Mouse (Mus musculus): Measurements from ENCODE around the gene Arhgef39. TPM values are rescaled to one million over a fixed set of nuclear protein-coding genes. Genes with fewer than 3 reads are reported as not detected.

Gene Arhgef39
- total and polyA plus RNA-seq, 3 experiments: 16.4 to 71.2 (median 29.0) TPM

- no peak overlapping the region for H3K4me3 ChIP-seq (ENCODE audit: low read depth, low read length)
Measured at GRCm38 (mm10) chr4:43453413-43453812, 46.1 kb downstream of the Arhgef39 start.

GRCm38 (mm10) chr4:43452315-43452714, 47.2 kb downstream of the Arhgef39 start:
- no peak for ATAC-seq (ENCODE audit: extremely low read depth, insufficient number of reproducible peaks, low FRiP score, poor library complexity, severe bottlenecking)
- peaks cover 13% of the 10 kb centered on the region for H3K36me3 ChIP-seq (replicated peaks)
- no peak for TF ChIP-seq POLR2AphosphoS5 (IDR thresholded peaks at IDR 0.05; ENCODE audit: insufficient replicate concordance, low read depth, low read length)
- TF ChIP-seq GATA1 (IDR thresholded peaks at IDR 0.05; ENCODE audit: borderline replicate concordance, low read length): no peak
- no peak for TF ChIP-seq TAL1 (conservative IDR thresholded peaks at IDR 0.05; ENCODE audit: low read depth, low read length)
- no peak for TF ChIP-seq GATA2 (IDR thresholded peaks at IDR 0.05; ENCODE audit: borderline replicate concordance, low read depth, low read length)
- TF ChIP-seq CTCF (IDR thresholded peaks at IDR 0.05; ENCODE audit: low read depth, low read length): no peak
- no peak overlapping the region for H3K4me3 ChIP-seq (ENCODE audit: low read depth, low read length)
- no peak for DNase-seq (ENCODE audit: low spot score)
- peaks cover 49% of the 10 kb centered on the region for H3K27me3 ChIP-seq (ENCODE audit: insufficient read depth, low read length)
- H3K9me3 ChIP-seq (replicated peaks): no peaks in the 10 kb centered on the region
- peaks cover 31% of the 10 kb centered on the region for H3K4me1 ChIP-seq (ENCODE audit: insufficient read depth, low read depth, low read length)

More at GRCm38 (mm10) chr4:43453413-43453812, 46.1 kb downstream of the Arhgef39 start:
- ATAC-seq (ENCODE audit: extremely low read depth, insufficient number of reproducible peaks, low FRiP score, poor library complexity, severe bottlenecking) (no peak), DNase-seq (ENCODE audit: low spot score) (no peak)
- Histone ChIP-seq H3K9me3 (replicated peaks) (no peaks in the 10 kb centered on the region), H3K27me3 (ENCODE audit: insufficient read depth, low read length) (peaks cover 55% of the 10 kb centered on the region), H3K36me3 (replicated peaks) (peaks cover 2% of the 10 kb centered on the region), H3K4me1 (ENCODE audit: insufficient read depth, low read depth, low read length) (peaks cover 31% of the 10 kb centered on the region)
- no peak for TF ChIP-seq GATA1 (IDR thresholded peaks at IDR 0.05; ENCODE audit: borderline replicate concordance, low read length)

- TF ChIP-seq GATA1 (IDR thresholded peaks at IDR 0.05; ENCODE audit: borderline replicate concordance, low read length): no peak
- TF ChIP-seq CTCF (IDR thresholded peaks at IDR 0.05; ENCODE audit: low read depth, low read length): no peak
- Histone ChIP-seq H3K4me1 (ENCODE audit: insufficient read depth, low read depth, low read length) (peaks cover 19% of the 10 kb centered on the region), H3K36me3 (replicated peaks) (peaks cover 42% of the 10 kb centered on the region), H3K4me3 (ENCODE audit: low read depth, low read length) (no peak overlapping the region), H3K27me3 (ENCODE audit: insufficient read depth, low read length) (peaks cover 26% of the 10 kb centered on the region), H3K9me3 (replicated peaks) (no peaks in the 10 kb centered on the region)
- ATAC-seq (ENCODE audit: extremely low read depth, insufficient number of reproducible peaks, low FRiP score, poor library complexity, severe bottlenecking): no peak
- no peak for DNase-seq (ENCODE audit: low spot score)
Measured at GRCm38 (mm10) chr4:43448554-43448953, 50.9 kb downstream of the Arhgef39 start.

GRCm38 (mm10) chr4:43447251-43447650, 52.2 kb downstream of the Arhgef39 start:
- DNase-seq (ENCODE audit: low spot score) (no peak), ATAC-seq (ENCODE audit: extremely low read depth, insufficient number of reproducible peaks, low FRiP score, poor library complexity, severe bottlenecking) (no peak)
- Histone ChIP-seq H3K4me1 (ENCODE audit: insufficient read depth, low read depth, low read length) (peaks cover 17% of the 10 kb centered on the region), H3K27me3 (ENCODE audit: insufficient read depth, low read length) (peaks cover 13% of the 10 kb centered on the region), H3K4me3 (ENCODE audit: low read depth, low read length) (no peak overlapping the region), H3K36me3 (replicated peaks) (peaks cover 42% of the 10 kb centered on the region), H3K9me3 (replicated peaks) (no peaks in the 10 kb centered on the region)
- TF ChIP-seq TAL1 (conservative IDR thresholded peaks at IDR 0.05; ENCODE audit: low read depth, low read length): no peak
- no peak for TF ChIP-seq GATA1 (IDR thresholded peaks at IDR 0.05; ENCODE audit: borderline replicate concordance, low read length)
- TF ChIP-seq GATA2 (IDR thresholded peaks at IDR 0.05; ENCODE audit: borderline replicate concordance, low read depth, low read length): no peak
- TF ChIP-seq POLR2AphosphoS5 (IDR thresholded peaks at IDR 0.05; ENCODE audit: insufficient replicate concordance, low read depth, low read length): no peak
- TF ChIP-seq CTCF (IDR thresholded peaks at IDR 0.05; ENCODE audit: low read depth, low read length): no peak

Other genes with a start within 250 kb of the Arhgef39 start
Only the 20 nearest of the 23 such genes appear.
- gene Rusc2, start 117.7 kb downstream of the Arhgef39 start, total RNA-seq (2014; fragmentation: Nextera tagmentation): 11.9 and 17.1 TPM in 2 replicates
- 4.5 and 8.7 TPM in 2 replicates for gene Rusc2, start 117.7 kb downstream of the Arhgef39 start, total RNA-seq (2017)
- 14.5 and 18.5 TPM in 2 replicates for gene Rusc2, start 117.7 kb downstream of the Arhgef39 start, polyA plus RNA-seq (2012)
- gene Fam166b, start 70.6 kb downstream of the Arhgef39 start, total RNA-seq (2014; fragmentation: Nextera tagmentation): not detected in 2 replicates
- gene Fam166b, start 70.6 kb downstream of the Arhgef39 start, total RNA-seq (2017): 0.11 TPM in 1 of 2 replicates, not detected in the other
- not detected in 2 replicates for gene Fam166b, start 70.6 kb downstream of the Arhgef39 start, polyA plus RNA-seq (2012)
- 23.5 and 26.3 TPM in 2 replicates for gene Tesk1, start 57.8 kb downstream of the Arhgef39 start, total RNA-seq (2014; fragmentation: Nextera tagmentation)
- 8.7 and 10.6 TPM in 2 replicates for gene Tesk1, start 57.8 kb downstream of the Arhgef39 start, total RNA-seq (2017)
- gene Tesk1, start 57.8 kb downstream of the Arhgef39 start, polyA plus RNA-seq (2012): 55.8 and 64.0 TPM in 2 replicates
- 0.87 TPM in 1 of 2 replicates, not detected in the other for gene Cd72, start 45.1 kb downstream of the Arhgef39 start, total RNA-seq (2014; fragmentation: Nextera tagmentation)
- 0.16 and 1.3 TPM in 2 replicates for gene Cd72, start 45.1 kb downstream of the Arhgef39 start, total RNA-seq (2017)
- 1.0 and 1.5 TPM in 2 replicates for gene Cd72, start 45.1 kb downstream of the Arhgef39 start, polyA plus RNA-seq (2012)
- not detected in 2 replicates for gene Sit1, start 16.0 kb downstream of the Arhgef39 start, total RNA-seq (2014; fragmentation: Nextera tagmentation)
- gene Sit1, start 16.0 kb downstream of the Arhgef39 start, total RNA-seq (2017): not detected in 2 replicates
- not detected in 2 replicates for gene Sit1, start 16.0 kb downstream of the Arhgef39 start, polyA plus RNA-seq (2012)
- 18.8 and 25.2 TPM in 2 replicates for gene Ccdc107, start 6.8 kb downstream of the Arhgef39 start, total RNA-seq (2014; fragmentation: Nextera tagmentation)
- 28.3 and 28.6 TPM in 2 replicates for gene Ccdc107, start 6.8 kb downstream of the Arhgef39 start, total RNA-seq (2017)
- 72.0 and 82.4 TPM in 2 replicates for gene Ccdc107, start 6.8 kb downstream of the Arhgef39 start, polyA plus RNA-seq (2012)
- gene Car9, start 7.3 kb upstream of the Arhgef39 start, total RNA-seq (2014; fragmentation: Nextera tagmentation): not detected in 2 replicates
- gene Car9, start 7.3 kb upstream of the Arhgef39 start, total RNA-seq (2017): 0.11 and 0.12 TPM in 2 replicates
- gene Car9, start 7.3 kb upstream of the Arhgef39 start, polyA plus RNA-seq (2012): not detected in 2 replicates
- gene Tpm2, start 24.1 kb upstream of the Arhgef39 start, total RNA-seq (2014; fragmentation: Nextera tagmentation): not detected in 2 replicates
- 0.27 TPM in 1 of 2 replicates, not detected in the other for gene Tpm2, start 24.1 kb upstream of the Arhgef39 start, total RNA-seq (2017)
- not detected in 2 replicates for gene Tpm2, start 24.1 kb upstream of the Arhgef39 start, polyA plus RNA-seq (2012)
- 9.4 and 9.8 TPM in 2 replicates for gene Creb3, start 62.6 kb upstream of the Arhgef39 start, total RNA-seq (2014; fragmentation: Nextera tagmentation)
- gene Creb3, start 62.6 kb upstream of the Arhgef39 start, total RNA-seq (2017): 60.0 and 61.0 TPM in 2 replicates
- gene Creb3, start 62.6 kb upstream of the Arhgef39 start, polyA plus RNA-seq (2012): 1.6 and 1.9 TPM in 2 replicates
- gene Tln1, start 63.0 kb upstream of the Arhgef39 start, total RNA-seq (2014; fragmentation: Nextera tagmentation): 166 and 262 TPM in 2 replicates
- gene Tln1, start 63.0 kb upstream of the Arhgef39 start, total RNA-seq (2017): 127 and 167 TPM in 2 replicates
- 138 and 163 TPM in 2 replicates for gene Tln1, start 63.0 kb upstream of the Arhgef39 start, polyA plus RNA-seq (2012)
- 48.5 and 54.7 TPM in 2 replicates for gene Rgp1, start 79.0 kb upstream of the Arhgef39 start, total RNA-seq (2014; fragmentation: Nextera tagmentation)
- gene Rgp1, start 79.0 kb upstream of the Arhgef39 start, total RNA-seq (2017): 18.6 and 23.2 TPM in 2 replicates
- gene Rgp1, start 79.0 kb upstream of the Arhgef39 start, polyA plus RNA-seq (2012): 31.2 and 105 TPM in 2 replicates
- 21.4 and 23.8 TPM in 2 replicates for gene Gba2, start 79.2 kb upstream of the Arhgef39 start, total RNA-seq (2014; fragmentation: Nextera tagmentation)
- 12.6 and 14.1 TPM in 2 replicates for gene Gba2, start 79.2 kb upstream of the Arhgef39 start, total RNA-seq (2017)
- gene Gba2, start 79.2 kb upstream of the Arhgef39 start, polyA plus RNA-seq (2012): 14.5 and 18.3 TPM in 2 replicates
- gene Msmp, start 84.8 kb upstream of the Arhgef39 start, total RNA-seq (2014; fragmentation: Nextera tagmentation): not detected in 2 replicates
- 0.17 TPM in 1 of 2 replicates, not detected in the other for gene Msmp, start 84.8 kb upstream of the Arhgef39 start, total RNA-seq (2017)
- not detected in 2 replicates for gene Msmp, start 84.8 kb upstream of the Arhgef39 start, polyA plus RNA-seq (2012)
- 6.3 TPM in 1 of 2 replicates, not detected in the other for gene Npr2, start 132.2 kb upstream of the Arhgef39 start, total RNA-seq (2014; fragmentation: Nextera tagmentation)
- gene Npr2, start 132.2 kb upstream of the Arhgef39 start, total RNA-seq (2017): 0.23 and 0.44 TPM in 2 replicates
- gene Npr2, start 132.2 kb upstream of the Arhgef39 start, polyA plus RNA-seq (2012): 0.04 TPM in 2 replicates
- 0.73 TPM in 1 of 2 replicates, not detected in the other for gene Spag8, start 153.9 kb upstream of the Arhgef39 start, total RNA-seq (2014; fragmentation: Nextera tagmentation)
- 0.33 and 0.41 TPM in 2 replicates for gene Spag8, start 153.9 kb upstream of the Arhgef39 start, total RNA-seq (2017)
- not detected in 2 replicates for gene Spag8, start 153.9 kb upstream of the Arhgef39 start, polyA plus RNA-seq (2012)
- 16.2 and 18.7 TPM in 2 replicates for gene Hint2, start 156.8 kb upstream of the Arhgef39 start, total RNA-seq (2014; fragmentation: Nextera tagmentation)
- 58.3 and 63.1 TPM in 2 replicates for gene Hint2, start 156.8 kb upstream of the Arhgef39 start, total RNA-seq (2017)
- gene Hint2, start 156.8 kb upstream of the Arhgef39 start, polyA plus RNA-seq (2012): 42.4 and 50.2 TPM in 2 replicates
- 2.9 and 6.0 TPM in 2 replicates for gene Tmem8b, start 169.3 kb upstream of the Arhgef39 start, total RNA-seq (2014; fragmentation: Nextera tagmentation)
- gene Tmem8b, start 169.3 kb upstream of the Arhgef39 start, total RNA-seq (2017): 0.76 and 1.1 TPM in 2 replicates
- gene Tmem8b, start 169.3 kb upstream of the Arhgef39 start, polyA plus RNA-seq (2012): 2.9 and 3.6 TPM in 2 replicates
- gene Fam221b, start 169.4 kb upstream of the Arhgef39 start, total RNA-seq (2014; fragmentation: Nextera tagmentation): 0.34 TPM in 1 of 2 replicates, not detected in the other
- 0.49 and 0.58 TPM in 2 replicates for gene Fam221b, start 169.4 kb upstream of the Arhgef39 start, total RNA-seq (2017)
- 0.05 and 0.10 TPM in 2 replicates for gene Fam221b, start 169.4 kb upstream of the Arhgef39 start, polyA plus RNA-seq (2012)
- not detected in 2 replicates for gene Olfr70, start 201.1 kb upstream of the Arhgef39 start, total RNA-seq (2014; fragmentation: Nextera tagmentation)
- gene Olfr70, start 201.1 kb upstream of the Arhgef39 start, total RNA-seq (2017): 0.06 TPM in 1 of 2 replicates, not detected in the other
- gene Olfr70, start 201.1 kb upstream of the Arhgef39 start, polyA plus RNA-seq (2012): not detected in 2 replicates
- not detected in 2 replicates for gene Olfr71, start 210.6 kb upstream of the Arhgef39 start, total RNA-seq (2014; fragmentation: Nextera tagmentation)
- gene Olfr71, start 210.6 kb upstream of the Arhgef39 start, total RNA-seq (2017): 0.06 and 0.11 TPM in 2 replicates
- gene Olfr71, start 210.6 kb upstream of the Arhgef39 start, polyA plus RNA-seq (2012): not detected in 2 replicates

All from G1E (cell line).